Mouse (Mus musculus) bone marrow macrophage, adult 2 months (primary cell): ENCODE measurements around the gene Sap18b.

Experiments
- CTCF ChIP-seq: IDR thresholded peaks from 2 replicates; pipeline ENCODE4 v1.5.1; 2012; ENCODE audit warnings: low read depth, mild to moderate bottlenecking, low read length, moderate library complexity
- POLR2A ChIP-seq: IDR thresholded peaks from 2 replicates; pipeline ENCODE4 v1.6.1; 2012; ENCODE audit warnings: mild to moderate bottlenecking, low read depth, low read length, borderline replicate concordance

GRCm38 (mm10) chr8:95875270-95875669, 50.1 kb downstream of the Sap18b start:
- TF ChIP-seq CTCF (no peak), POLR2A (no peak)
